Comparison of ENCODE assay signal across 8 mouse cellular contexts in the genomic region with DNA sequence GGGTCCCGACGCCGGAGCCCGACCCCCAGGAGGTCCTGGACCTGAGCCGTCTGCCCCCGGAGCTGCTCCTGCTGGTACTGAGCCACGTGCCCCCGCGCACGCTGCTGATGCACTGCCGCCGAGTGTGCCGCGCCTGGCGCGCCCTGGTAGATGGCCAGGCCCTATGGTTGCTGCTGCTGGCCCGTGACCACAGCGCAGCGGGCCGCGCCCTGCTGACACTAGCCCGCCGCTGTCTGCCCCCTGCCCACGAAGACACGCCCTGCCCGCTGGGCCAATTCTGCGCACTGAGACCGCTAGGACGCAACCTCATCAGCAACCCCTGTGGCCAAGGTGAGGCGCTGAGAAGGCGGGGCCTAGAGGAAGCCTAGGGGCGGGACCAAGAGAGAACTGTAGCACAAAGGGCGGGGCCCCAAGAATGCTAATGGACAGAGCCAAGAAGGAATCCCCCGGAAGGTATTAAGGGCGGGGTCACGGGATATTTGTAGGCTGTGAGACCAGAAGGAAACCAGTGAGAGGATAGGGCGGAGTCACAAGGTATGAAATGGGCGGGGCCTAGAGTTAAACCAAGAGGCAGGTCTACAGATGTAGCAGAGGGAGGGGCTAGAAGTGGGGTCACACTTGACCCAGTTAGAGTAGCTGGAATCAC. TPM values are rescaled to one million over a fixed set of nuclear protein-coding genes. Genes with fewer than 3 reads are reported as not detected.
DNase-seq lines count a peak whose midpoint lies in the region; ATAC-seq lines count a peak whose summit lies in the region.

No protein-coding gene starts in this region.

- H3K4me3 ChIP-seq in brown adipose tissue, adult 24 weeks (ENCODE audit: insufficient read depth, low read depth, low read length): peak overlapping the region; percentile 60
- peak overlapping the region; percentile 62 for H3K4me3 ChIP-seq in heart, embryonic 15.5 days
- H3K4me3 ChIP-seq in liver, embryonic 13.5 days (replicated peaks): peak overlapping the region; percentile 49
- H3K4me3 ChIP-seq in stomach, embryonic 14.5 days (ENCODE audit: low read depth, low read length): peak overlapping the region; percentile 45

- no peaks in the 10 kb centered on the region for H3K9me3 ChIP-seq in heart, embryonic 15.5 days (replicated peaks)
- no peaks in the 10 kb centered on the region for H3K9me3 ChIP-seq in liver, embryonic 13.5 days (replicated peaks)
- no peaks in the 10 kb centered on the region for H3K9me3 ChIP-seq in stomach, embryonic 14.5 days (ENCODE audit: control insufficient read depth, low read depth, low read length)

- no peaks in the 10 kb centered on the region for H3K36me3 ChIP-seq in heart, embryonic 15.5 days
- H3K36me3 ChIP-seq in liver, embryonic 13.5 days: no peaks in the 10 kb centered on the region
- no peaks in the 10 kb centered on the region for H3K36me3 ChIP-seq in stomach, embryonic 14.5 days (ENCODE audit: control insufficient read depth, insufficient read depth, low read length)

- peak overlapping the region; percentile 56 for H3K9ac ChIP-seq in heart, embryonic 15.5 days
- H3K9ac ChIP-seq in liver, embryonic 13.5 days: peak overlapping the region; percentile 17; the same call in 1 of the 2 replicates
- H3K9ac ChIP-seq in stomach, embryonic 14.5 days (replicated peaks; ENCODE audit: low read depth, low read length): peak overlapping the region; percentile 48; the same call in 1 of the 2 replicates

- peak overlapping the region; percentile 96 for H3K4me2 ChIP-seq in heart, embryonic 15.5 days
- H3K4me2 ChIP-seq in liver, embryonic 13.5 days: peak overlapping the region; percentile 68
- peak overlapping the region; percentile 90 for H3K4me2 ChIP-seq in stomach, embryonic 14.5 days (replicated peaks; ENCODE audit: low read depth, low read length)

- peaks cover 20% of the 10 kb centered on the region for H3K27me3 ChIP-seq in heart, embryonic 15.5 days
- peaks cover 38% of the 10 kb centered on the region for H3K27me3 ChIP-seq in liver, embryonic 13.5 days
- 0 out of 2 replicates have a peak, but pooled peaks cover 2% of the 10 kb centered on the region for H3K27me3 ChIP-seq in stomach, embryonic 14.5 days (ENCODE audit: control insufficient read depth, insufficient read depth, low read length)

- peak; percentile 71 for ATAC-seq in heart, embryonic 15.5 days (replicated peaks; ENCODE audit: insufficient number of reproducible peaks, insufficient read depth, low FRiP score, low read depth)
- peak; percentile 65 for ATAC-seq in liver, embryonic 13.5 days (ENCODE audit: low read depth)
- peak; percentile 85 for ATAC-seq in stomach, embryonic 14.5 days (ENCODE audit: insufficient number of reproducible peaks, insufficient read depth, low FRiP score, low read depth)

- H3K27ac ChIP-seq in brown adipose tissue, adult 24 weeks (replicated peaks; ENCODE audit: low read depth, low read length): no peak overlapping the region
- H3K27ac ChIP-seq in heart, embryonic 15.5 days: no peak overlapping the region
- H3K27ac ChIP-seq in liver, embryonic 13.5 days: no peak overlapping the region
- H3K27ac ChIP-seq in stomach, embryonic 14.5 days (ENCODE audit: low read length): no peak overlapping the region

- no peaks in the 10 kb centered on the region for H3K4me1 ChIP-seq in brown adipose tissue, adult 24 weeks (ENCODE audit: control insufficient read depth, insufficient read depth, insufficient read length, low read length)
- H3K4me1 ChIP-seq in heart, embryonic 15.5 days (replicated peaks): peaks cover 14% of the 10 kb centered on the region
- peaks cover 15% of the 10 kb centered on the region for H3K4me1 ChIP-seq in liver, embryonic 13.5 days (replicated peaks)
- H3K4me1 ChIP-seq in stomach, embryonic 14.5 days (ENCODE audit: control insufficient read depth, insufficient read depth, low read length): peaks cover 3% of the 10 kb centered on the region; the same call in 1 of the 2 replicates

- WGBS in heart, embryonic 15.5 days: 3% methylated on average over 38 of the region's 38 CpGs
- WGBS in liver, embryonic 13.5 days (ENCODE audit: insufficient replicate concordance): 1% methylated on average over 38 of the region's 38 CpGs
- under 1% methylated on average over 38 of the region's 38 CpGs for WGBS in stomach, embryonic 14.5 days

- peak; percentile 91 for DNase-seq in CD4-positive, CD25-positive, alpha-beta regulatory T cell, adult 2 months (ENCODE audit: low read depth, low spot score)
- peak; percentile 28 for DNase-seq in fibroblast of lung, adult 2 months (ENCODE audit: low read depth)
- peak; percentile 73 to 83 for DNase-seq in kidney, postnatal 25 days
- DNase-seq in liver, embryonic 13.5 days: peak; percentile 50
- peak; percentile 71 for DNase-seq in neural tube, embryonic 10.5 days (ENCODE audit: extremely low spot score, low spot score)

RNA-seq across cellular contexts. Expression of a gene that starts 0.8 kb away (rescaled TPM):
- 1.2 and 1.4 TPM in 2 replicates for polyA plus RNA-seq in brown adipose tissue, adult 24 weeks (2012; ENCODE audit: insufficient read depth, insufficient read length, missing spikeins)
- polyA plus RNA-seq in heart, embryonic 15.5 days (2015; fragmentation: Nextera tagmentation; extraction: Ambion mirVana): 3.4 and 3.9 TPM in 2 replicates
- polyA plus RNA-seq in liver, embryonic 13.5 days (2015; fragmentation: Nextera tagmentation; extraction: Ambion mirVana): 0.29 and 0.32 TPM in 2 replicates
- polyA plus RNA-seq in stomach, embryonic 14.5 days (2014; fragmentation: Nextera tagmentation; extraction: Ambion mirVana): 5.8 and 6.3 TPM in 2 replicates

RNA-seq across cellular contexts. Expression of a gene that starts 23.2 kb away (rescaled TPM):
- 0.71 and 2.5 TPM in 2 replicates for polyA plus RNA-seq in brown adipose tissue, adult 24 weeks (2012; ENCODE audit: insufficient read depth, insufficient read length, missing spikeins)
- polyA plus RNA-seq in heart, embryonic 15.5 days (2015; fragmentation: Nextera tagmentation; extraction: Ambion mirVana): 7.7 and 9.7 TPM in 2 replicates
- 1.4 and 1.8 TPM in 2 replicates for polyA plus RNA-seq in liver, embryonic 13.5 days (2015; fragmentation: Nextera tagmentation; extraction: Ambion mirVana)
- polyA plus RNA-seq in stomach, embryonic 14.5 days (2014; fragmentation: Nextera tagmentation; extraction: Ambion mirVana): 9.5 and 12.1 TPM in 2 replicates

RNA-seq across cellular contexts. Expression of a gene that starts 48.2 kb away (rescaled TPM):
- polyA plus RNA-seq in brown adipose tissue, adult 24 weeks (2012; ENCODE audit: insufficient read depth, insufficient read length, missing spikeins): 64.4 and 106 TPM in 2 replicates
- 102 and 109 TPM in 2 replicates for polyA plus RNA-seq in heart, embryonic 15.5 days (2015; fragmentation: Nextera tagmentation; extraction: Ambion mirVana)
- polyA plus RNA-seq in liver, embryonic 13.5 days (2015; fragmentation: Nextera tagmentation; extraction: Ambion mirVana): 106 and 112 TPM in 2 replicates
- polyA plus RNA-seq in stomach, embryonic 14.5 days (2014; fragmentation: Nextera tagmentation; extraction: Ambion mirVana): 129 and 153 TPM in 2 replicates

RNA-seq across cellular contexts. Expression of a gene that starts 48.3 kb away (rescaled TPM):
- 13.0 and 14.5 TPM in 2 replicates for polyA plus RNA-seq in brown adipose tissue, adult 24 weeks (2012; ENCODE audit: insufficient read depth, insufficient read length, missing spikeins)
- 16.8 and 20.6 TPM in 2 replicates for polyA plus RNA-seq in heart, embryonic 15.5 days (2015; fragmentation: Nextera tagmentation; extraction: Ambion mirVana)
- polyA plus RNA-seq in liver, embryonic 13.5 days (2015; fragmentation: Nextera tagmentation; extraction: Ambion mirVana): 16.3 and 17.0 TPM in 2 replicates
- polyA plus RNA-seq in stomach, embryonic 14.5 days (2014; fragmentation: Nextera tagmentation; extraction: Ambion mirVana): 24.2 and 24.9 TPM in 2 replicates

Comparison
In these comparisons a context has a peak if more than half of its experiments do, and no peak if none do; other contexts are left out.
1. DNase-seq: peak in every context shown above with its lines; median percentile 91 in CD4-positive, CD25-positive, alpha-beta regulatory T cell, adult 2 months; 78 in kidney, postnatal 25 days; 71 in neural tube, embryonic 10.5 days; 50 in liver, embryonic 13.5 days; 28 in fibroblast of lung, adult 2 months.